Mouse (Mus musculus): Measurements from ENCODE around the gene Cbx7.

Cbx7 gene

GRCm38 (mm10) chr15:80000694-80001093, 29.8 kb upstream of the Cbx7 start:
- no peak for DNase-seq

GRCm38 (mm10) chr15:79997988-79998387, 27.1 kb upstream of the Cbx7 start:
- no peak for DNase-seq

DNA sequence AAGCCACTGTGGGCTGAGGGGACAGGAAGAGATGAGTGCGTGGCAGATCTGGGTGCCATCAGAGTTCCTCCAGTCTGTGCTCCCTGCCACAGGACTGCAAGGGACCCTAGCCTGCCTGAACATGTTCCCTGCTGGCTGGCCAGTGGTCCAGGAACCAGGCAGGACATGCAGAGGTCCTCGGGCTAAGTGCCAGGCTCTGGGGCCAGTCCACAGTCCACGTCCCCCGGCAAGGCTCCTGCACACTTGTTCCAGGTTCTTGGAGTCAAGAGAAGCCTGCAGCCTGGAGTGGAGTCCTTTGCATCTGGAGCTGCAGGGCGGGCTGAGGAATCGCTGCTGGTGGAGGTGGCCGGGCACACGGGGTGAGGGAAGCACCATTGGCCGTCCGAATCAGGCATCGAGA, 25.9 kb upstream of the Cbx7 start:
- DNase-seq, result no peak

DNA sequence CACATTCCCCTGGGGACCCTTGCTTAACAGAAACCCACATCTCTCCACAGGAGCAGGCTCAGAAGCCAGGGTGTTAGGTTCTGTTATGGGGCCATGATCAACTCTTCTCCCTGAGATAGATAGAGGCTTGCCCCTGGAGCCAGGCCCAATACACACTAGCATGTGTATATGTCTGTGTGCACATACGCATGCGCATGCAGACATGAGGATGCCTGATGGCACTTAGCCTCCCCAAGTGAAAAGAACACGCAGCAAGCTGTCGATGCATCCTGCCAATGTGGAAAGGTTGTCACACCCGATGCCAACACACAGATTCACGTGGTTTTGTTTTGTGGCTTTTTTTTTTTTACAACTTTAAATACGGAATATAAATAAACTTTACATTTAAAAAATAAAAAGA, 24.6 kb upstream of the Cbx7 start:
- no peak for DNase-seq

- DNase-seq, result no peak
These were observed 23.6 kb upstream of the Cbx7 start for GRCm38 (mm10) chr15:79994566-79994965.

GRCm38 (mm10) chr15:79986182-79986581, 15.3 kb upstream of the Cbx7 start:
- DNase-seq, result no peak

DNA sequence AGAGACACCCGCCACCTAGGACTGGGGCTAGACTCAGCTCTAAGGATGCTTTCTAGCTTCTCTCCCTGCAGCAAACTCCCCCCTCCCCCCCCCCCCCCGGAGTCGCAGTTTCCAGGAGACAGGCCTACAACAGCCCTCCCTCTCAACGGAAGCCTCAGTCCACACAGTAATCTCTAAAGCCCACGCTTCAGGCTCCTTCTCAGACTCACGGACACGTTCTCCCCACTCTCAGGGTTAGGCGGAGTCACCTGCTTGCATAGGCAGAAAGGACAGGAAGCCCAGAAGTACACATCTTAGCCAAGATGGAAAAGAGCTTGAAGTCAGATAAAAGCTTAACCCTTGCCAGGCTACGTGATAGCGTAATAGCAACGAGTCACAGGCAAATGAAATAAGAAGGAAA, 14.6 kb upstream of the Cbx7 start:
- DNase-seq, result no peak

GRCm38 (mm10) chr15:79984152-79984551, 13.2 kb upstream of the Cbx7 start:
- DNase-seq, result no peak

DNA sequence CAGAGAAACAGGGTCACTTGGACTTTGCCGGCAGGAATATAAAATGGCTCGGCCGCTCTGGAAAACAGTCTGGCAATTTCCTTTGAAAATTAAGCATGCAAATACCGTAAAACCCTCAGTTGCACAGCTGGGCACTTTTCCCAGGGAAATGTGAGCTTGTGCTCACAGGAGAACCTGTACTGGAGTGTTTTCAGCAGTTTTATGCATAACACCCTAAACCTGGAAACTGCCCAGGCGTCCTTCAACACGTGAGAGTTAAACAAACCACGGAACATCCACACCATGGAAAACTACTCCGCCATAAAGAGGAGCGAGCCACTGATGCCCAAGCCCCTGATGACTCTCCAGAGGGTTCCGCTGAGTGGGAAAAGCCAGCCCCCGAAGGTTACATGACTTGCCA, 9.8 kb upstream of the Cbx7 start:
- DNase-seq, result no peak

DNA sequence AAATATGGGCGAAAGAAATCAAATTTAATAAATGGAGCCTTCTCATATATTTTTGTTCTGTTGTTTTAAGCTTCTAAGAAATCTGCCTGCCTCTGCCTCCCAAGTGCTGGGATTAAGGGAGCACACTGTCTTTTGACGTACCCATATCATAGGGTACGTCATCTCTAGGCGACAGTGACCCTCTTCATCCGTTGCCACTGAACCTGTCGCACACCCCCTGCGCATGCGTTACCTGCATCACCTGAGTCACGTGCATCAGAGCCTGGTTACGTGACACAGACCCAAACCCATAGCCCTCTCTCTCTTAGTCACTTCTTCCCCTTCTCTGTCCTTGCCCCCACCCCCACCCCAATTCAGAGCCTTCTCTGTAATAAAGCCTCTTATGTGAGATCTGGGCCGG, 1.3 kb upstream of the Cbx7 start:
- no peak for DNase-seq

- DNase-seq, result no peak
These were observed 428 bp downstream of the Cbx7 start for GRCm38 (mm10) chr15:79970491-79970890.

- no peak for DNase-seq
These were observed 3.6 kb downstream of the Cbx7 start for GRCm38 (mm10) chr15:79967346-79967745.

DNA sequence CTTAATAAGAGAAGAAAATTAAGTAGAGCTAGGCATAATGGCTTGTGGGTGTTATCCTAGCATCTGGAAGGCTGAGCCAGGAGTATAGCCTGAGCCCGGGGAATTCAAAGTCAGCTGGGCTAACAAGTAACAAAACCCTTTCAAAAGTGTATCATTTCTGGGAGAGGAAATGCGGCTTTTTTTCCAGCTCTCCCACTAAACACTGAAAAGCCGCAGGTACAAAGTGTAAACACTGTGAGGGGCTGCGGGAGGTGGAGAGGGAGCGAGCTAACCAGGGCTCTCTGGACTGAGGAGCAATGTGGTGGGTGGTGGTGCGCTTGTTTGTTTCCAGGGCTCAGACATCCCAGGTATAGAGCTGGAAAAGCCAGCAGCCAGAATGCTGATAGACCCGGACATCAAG, 6.5 kb downstream of the Cbx7 start:
- no peak for DNase-seq

DNA sequence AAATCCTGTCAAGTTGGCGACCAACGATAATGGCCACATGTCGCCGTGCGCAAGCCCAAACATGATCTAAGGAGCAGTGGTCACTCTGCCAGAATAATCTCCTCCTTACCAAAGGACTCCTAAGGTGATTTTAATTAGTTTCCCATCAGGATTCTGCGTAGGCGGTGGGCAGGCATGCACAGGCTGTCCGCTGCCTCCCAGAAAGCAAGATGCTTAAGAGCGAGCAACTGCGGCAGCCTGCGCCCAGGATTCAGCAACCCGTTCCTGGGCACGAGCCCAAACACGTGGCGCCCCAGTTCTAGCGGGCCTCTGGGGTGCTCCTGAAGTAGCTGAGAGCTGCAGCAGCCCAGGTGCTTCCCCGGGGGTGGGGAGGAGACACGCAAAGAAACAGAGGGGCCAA, 8.3 kb downstream of the Cbx7 start:
- peak; percentile 72 to 77 for DNase-seq

DNA sequence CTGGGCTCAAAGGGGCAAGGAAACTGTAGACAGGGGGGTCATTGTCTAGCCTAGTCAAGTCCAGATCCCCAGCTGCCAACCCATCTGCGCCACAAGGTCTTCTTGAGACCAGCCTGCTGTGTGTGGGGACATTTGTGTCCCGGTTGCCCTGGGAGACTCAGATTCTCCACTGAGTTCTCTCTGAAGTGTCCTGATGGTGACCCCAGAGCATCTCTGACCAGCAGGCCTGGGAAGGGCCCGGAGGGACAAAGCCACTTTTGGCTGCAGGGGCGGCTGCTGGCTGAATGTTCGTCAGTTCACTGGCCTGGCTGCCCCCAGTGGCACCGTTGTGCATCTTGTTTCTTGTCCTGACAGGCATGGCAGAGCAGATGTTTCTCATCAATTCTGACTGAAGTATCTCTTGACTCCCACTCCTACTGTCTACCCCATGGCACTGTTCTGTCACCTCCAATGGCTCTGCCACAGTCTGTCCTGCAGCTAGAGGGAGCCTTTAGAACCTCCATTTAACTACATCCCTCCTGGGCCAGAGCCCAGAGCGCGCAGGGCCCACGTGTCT, 9.5 kb downstream of the Cbx7 start:
- no peak for DNase-seq

DNA sequence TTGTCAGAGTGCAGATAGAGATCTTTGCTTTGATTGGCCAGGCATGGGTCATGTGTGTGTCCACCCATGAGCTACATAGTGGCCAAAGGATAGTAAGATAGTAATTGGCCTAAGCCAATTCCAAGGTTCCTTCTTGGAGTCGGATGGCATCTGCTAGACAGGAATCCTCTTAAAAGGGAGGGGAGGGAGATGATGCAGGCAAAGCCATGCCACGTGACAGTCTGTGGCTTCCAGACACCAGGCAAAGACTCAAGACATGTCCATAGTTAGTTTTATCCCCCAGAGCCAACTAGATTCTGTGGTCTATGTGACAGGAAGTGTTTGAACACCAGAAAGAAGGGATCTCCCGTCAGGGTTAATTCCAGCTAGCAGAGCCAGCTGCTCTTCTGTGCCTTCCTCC, 12.5 kb downstream of the Cbx7 start:
- no peak for DNase-seq

DNA sequence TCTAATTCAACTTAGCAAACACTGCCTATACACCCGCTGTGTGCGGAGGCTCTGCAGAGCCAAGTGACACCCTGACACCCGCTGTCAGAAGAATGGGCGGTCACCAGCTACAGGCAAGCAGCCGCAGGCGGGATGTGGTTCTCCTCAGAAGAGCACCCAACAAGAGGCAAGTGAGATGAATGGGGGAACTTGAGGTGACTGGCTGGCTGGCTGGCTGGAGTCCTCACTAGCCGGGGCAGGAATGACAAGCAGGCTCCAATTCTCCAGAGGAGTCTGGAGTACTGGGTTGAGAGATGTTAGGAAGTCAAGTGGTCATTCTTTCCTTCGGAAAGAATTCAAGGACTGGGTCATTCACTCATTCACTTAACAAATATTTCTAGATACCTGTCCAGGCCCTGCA, 14.4 kb downstream of the Cbx7 start:
- DNase-seq, result no peak

- no peak for DNase-seq
These were observed 17.4 kb downstream of the Cbx7 start for GRCm38 (mm10) chr15:79953470-79953869.

GRCm38 (mm10) chr15:79952504-79953231, 18.3 kb downstream of the Cbx7 start:
- DNase-seq, result no peak

GRCm38 (mm10) chr15:79951730-79952503, 19.0 kb downstream of the Cbx7 start:
- DNase-seq, result no peak

GRCm38 (mm10) chr15:79951226-79951625, 19.7 kb downstream of the Cbx7 start:
- no peak for DNase-seq

GRCm38 (mm10) chr15:79950250-79951025, 20.5 kb downstream of the Cbx7 start:
- peak; percentile 75 to 79 for DNase-seq

DNA sequence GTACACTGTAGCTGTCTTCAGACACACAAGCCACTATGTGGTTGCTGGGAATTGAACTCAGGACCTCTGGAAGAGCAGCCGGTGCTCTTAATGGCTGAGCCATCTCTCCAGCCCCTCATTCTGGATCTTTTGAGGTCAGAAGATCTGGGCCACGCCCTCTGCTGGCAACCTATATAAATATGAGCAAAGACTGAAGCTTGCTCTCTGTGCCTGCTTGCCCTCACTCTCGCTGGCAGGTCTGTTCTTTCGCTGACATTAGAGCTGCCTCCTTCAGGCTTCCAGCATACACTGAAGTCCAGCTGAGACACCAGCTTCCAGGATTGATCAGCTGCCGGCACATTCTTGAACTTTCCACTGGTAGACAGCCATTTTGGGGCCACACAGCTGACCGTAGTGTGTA, 23.2 kb downstream of the Cbx7 start:
- DNase-seq, result no peak
